Mouse (Mus musculus) cerebellum, postnatal 36 days (tissue): ENCODE results near the gene Igf2bp2.

Experiments
- DNase-seq, 2 experiments: peaks; one replicate each; pipeline ENCODE4 v3.0.0; 2021 to 2022; ENCODE audit warnings: mixed read lengths in 2 of 2

Gene Igf2bp2

DNA sequence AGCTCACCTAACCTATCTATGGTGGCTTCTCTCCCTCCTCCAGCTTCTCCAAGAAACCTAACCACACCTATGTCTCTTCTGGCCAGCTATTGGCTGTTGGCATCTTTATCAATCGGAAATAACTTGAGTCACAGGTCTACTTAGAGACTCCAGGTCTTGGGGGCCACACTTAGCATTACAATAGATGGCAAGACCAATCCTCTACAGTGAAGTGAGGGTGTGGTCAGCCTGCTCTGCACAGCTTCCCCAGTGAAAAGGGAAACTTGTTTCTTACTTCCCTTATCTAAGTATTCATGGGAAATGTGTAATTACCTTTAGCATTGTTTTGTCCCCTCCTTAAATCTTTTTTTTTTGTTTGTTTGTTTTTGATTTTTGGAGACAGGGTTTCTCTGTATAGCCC, 147.5 kb downstream of the Igf2bp2 start:
- DNase-seq = no peak

GRCm38 (mm10) chr16:22009596-22009995, 153.5 kb downstream of the Igf2bp2 start:
- no peak for DNase-seq

GRCm38 (mm10) chr16:22009099-22009584, 154.0 kb downstream of the Igf2bp2 start, which contains the start of gene Senp2:
Senp2 (plus strand) TSS chr16:22009484.
- peak; percentile 100 for DNase-seq
